Mouse (Mus musculus) activated CD4-positive, CD25-positive, alpha-beta regulatory T cell, adult 4 months (primary cell): Measurements from ENCODE around the gene Hibch. TPM values are rescaled to one million over a fixed set of nuclear protein-coding genes. Genes with fewer than 3 reads are reported as not detected.
"Not testable (repeated sequence)": the region's sequence is repeated elsewhere in the genome, so short reads cannot be mapped to it uniquely, and the experiment has no call there.

Source experiments
- ATAC-seq: one replicate; pipeline ENCODE4 v1.8.0; 2017
- polyA plus RNA-seq, 2 experiments: library from polyadenylated mRNA; unstranded; fragments of 100-300 nt; shearing (Covaris generic); gene quantifications; one replicate each; pipeline ENCODE4 v1.2.1; 2017

Gene Hibch
- polyA plus RNA-seq, 2 experiments from 2014 or later, result 30.2 to 36.1 TPM

DNA sequence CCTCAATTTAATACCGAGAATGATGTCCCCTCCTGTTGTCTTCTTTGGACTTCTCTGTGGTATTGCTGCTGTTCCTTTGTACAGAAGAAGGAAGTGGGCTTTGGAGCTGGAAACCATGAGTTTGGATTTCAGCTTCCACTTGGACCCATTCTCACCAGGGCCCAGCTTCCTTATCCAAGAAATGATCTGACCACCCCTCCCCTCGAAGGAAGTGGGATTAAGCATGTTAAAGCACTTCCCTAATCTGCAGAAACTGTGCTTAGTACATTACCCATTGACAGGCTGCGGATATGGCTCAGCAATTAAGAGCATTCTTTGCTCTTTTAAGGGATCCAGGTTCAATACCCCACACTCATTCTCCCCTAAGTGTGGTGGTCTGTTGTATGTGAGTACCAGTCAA is 65.1 kb downstream of the Hibch start:
- no peak for ATAC-seq

DNA sequence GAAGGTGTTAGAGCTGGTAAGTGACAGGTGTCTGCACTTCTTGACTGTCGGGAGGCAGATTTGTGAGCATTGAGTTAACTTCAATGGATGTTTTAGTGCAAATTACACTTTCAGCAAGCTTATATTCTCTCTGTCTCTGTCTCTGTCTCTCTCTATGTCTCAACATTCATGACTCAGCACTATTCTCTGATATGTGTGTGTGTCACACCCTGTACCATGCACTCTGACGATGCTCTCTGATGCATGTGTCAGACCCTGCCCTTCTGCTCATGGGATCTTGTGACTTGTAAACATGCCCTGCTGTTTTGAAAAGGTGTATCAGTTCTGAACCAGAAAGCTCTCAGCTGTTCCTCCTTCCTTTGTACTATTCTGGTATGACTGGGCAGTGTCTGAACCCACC is 71.9 kb downstream of the Hibch start:
- ATAC-seq, result no peak

DNA sequence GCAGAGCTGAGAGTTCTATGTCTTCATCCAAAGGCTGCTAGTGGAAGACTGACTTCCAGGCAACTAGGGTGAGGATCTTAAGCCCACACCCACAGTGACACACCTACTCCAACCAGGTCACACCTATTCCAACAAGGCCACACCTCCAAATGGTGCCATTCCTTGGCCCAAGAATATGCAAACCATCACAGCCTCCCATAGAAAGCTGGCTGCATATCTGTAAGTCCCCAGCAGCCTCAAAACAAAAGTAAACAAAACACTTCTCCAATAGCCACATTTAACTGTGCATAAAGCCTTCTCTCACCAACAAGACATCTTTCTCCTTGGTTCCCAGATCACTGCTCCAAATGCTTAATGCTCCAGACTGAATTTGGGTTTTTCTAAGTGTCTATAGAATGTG is 74.2 kb downstream of the Hibch start:
- ATAC-seq, result not testable (repeated sequence)

DNA sequence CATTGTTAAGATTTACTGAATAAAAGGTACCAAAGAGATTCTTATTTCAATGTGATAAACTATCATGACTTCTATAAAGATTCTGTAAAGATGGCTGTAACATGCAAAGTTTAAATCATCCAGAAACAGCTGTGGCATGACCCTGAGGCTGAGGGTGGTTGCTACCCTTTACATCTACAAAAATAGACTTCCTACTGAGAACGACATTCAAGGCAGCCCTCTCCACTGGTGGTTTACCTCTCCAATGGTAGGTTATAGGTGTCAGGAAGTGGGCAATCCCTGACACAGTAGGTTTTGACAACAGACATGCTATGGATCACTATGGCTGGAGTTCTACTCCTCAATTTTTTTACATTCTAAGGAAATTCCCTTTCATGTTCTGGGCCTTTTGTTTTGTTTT is 79.8 kb downstream of the Hibch start:
- ATAC-seq, result peak; percentile 76

DNA sequence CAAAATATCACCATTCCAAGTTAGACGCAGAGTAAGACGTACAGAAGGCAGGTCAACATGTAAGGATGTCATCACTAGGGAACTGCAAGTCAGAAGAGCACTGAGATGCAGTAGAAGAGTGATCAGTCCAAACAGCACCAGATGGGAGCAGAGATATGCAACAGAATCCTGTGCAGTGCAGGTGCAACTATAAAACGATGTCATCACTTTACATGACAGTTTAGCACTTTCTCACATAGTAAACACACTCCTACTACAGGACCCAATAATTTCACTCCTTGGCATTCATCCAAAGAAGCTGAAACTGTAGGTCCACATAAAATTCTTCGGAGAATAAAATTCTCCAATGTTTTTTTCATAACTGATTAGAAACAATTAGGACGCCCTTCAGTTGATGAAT is 89.8 kb downstream of the Hibch start:
- ATAC-seq, result no peak

DNA sequence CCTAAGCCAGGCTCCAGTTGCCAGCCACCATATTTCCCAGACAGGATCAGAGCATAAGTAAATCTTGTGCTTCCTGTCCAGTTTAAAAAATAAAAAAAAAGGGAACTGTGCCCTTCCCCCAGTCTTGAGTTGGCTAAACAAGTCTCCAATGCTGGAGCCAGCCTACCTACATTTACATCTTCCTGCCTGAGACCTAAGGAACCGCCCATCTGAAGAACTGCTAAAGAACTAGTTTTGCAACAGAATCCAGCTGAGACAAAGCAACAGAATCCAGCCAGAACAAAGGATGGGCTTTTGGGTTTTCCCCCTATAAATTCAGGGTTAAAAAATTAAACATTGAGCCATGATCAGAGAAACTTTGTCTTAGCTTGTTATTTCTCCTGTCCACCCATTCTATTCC is 94.3 kb downstream of the Hibch start:
- no peak for ATAC-seq

DNA sequence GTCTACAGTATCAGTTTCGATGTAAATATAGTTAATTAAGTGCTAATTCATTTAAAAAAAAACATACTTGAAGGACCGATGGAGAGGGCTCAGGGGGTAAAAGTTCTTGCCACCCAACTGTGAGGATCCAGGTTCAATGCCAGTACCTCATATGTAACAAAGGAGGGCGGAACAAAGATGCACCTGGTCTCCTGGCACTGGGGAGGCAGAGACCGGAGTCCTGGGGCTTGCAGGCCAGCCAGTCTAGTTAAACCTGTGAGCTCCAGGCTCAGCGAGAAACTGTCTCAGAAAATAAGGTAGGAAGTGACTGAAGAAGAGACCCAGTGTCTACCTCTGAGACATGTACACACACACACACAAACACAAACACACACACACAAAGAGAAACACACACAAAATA is 103.2 kb downstream of the Hibch start:
- no peak for ATAC-seq

DNA sequence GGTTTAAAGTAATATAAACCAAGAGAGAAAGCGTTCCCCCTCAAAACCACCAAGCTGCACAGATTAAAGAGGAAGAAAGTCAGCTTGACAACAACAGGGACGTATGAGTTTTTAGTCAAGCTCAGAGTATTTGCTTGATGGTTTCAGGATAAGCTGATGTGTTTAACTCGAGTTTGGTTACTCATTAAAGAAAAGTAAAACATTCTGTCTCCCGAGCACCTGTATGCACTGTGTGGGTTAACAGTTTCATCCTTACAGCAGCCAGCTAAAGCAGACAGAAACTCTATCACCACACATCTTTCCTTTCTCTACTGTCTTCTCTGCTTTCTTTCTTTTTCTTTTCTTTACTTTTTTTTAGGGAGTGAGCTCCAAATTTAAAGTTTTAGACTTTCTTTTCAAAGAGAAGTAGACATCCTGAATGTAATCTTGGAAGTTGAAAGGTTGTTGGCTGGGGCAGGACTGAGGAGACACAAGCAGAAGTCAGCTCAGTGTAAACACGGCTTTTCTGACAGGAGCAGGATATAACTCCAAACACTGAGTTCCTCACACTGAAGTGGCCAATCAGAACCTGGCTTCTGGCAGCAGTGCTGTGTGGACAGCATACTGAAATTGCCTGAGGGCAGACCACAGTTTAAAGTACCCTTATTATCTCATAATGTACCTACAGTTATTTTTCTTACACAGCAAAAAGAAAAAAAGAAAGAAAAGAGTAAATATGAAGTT is 106.6 kb downstream of the Hibch start:
- ATAC-seq, result no peak

DNA sequence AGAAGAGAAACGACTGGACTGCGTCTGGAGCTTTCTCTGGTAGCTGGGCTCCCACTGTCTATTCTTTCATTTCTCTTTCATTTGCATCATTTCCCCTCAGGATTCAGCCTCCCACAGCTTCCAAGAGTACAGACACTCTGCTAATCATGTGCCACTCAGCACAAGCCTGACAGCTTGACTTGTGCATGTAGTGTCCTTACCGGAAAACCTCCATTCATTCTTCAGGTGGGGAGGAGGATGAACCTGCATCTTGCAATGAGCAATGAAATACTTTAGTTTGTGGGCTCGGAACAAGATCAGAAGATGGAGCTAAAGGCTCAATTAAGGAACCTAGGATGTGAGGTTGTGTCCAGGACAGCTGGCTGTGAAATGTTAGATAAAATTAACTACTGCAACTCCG is 107.4 kb downstream of the Hibch start:
- peak; percentile 13 for ATAC-seq

DNA sequence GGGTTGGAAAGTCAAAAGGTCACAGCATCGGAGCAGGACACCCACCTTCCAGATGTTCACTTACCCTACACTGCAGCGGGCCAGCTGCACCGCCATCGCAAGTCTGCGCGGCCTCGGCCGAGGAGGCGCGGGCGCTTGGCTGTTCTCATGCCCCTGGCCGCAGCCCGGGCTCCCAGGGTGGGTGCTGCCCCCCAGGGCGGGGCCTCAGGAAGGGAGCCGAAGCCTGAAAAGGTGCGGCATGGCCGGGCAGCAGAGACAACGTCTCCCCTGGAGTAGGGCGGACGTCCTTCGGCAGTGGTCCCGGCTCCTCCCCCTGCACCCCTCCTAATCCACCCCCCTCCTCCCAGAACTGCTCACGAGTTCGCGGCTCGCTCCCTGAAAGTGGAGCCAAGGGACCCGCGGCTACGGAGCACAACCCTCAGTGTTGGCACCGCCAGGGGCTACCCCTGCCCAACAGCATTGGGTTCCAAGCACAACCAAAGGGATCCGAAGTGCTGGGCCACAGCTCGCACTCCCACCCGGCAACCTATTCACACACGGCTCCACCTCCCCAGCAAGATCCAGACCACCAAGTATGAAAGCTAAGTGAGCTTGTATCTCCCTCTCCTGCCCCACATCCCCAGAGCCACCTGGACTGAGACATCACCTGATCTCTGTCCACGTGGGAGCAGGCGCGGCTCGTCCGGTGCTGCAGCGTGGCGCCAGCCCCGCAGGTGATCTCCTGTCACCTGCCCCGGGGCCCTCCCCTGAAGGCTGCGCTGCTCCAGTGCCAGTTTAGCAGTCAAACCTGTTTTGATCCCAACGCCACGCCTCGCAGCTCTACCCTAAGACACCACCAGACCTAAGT is 108.0 kb downstream of the Hibch start:
- peak; percentile 60 for ATAC-seq

DNA sequence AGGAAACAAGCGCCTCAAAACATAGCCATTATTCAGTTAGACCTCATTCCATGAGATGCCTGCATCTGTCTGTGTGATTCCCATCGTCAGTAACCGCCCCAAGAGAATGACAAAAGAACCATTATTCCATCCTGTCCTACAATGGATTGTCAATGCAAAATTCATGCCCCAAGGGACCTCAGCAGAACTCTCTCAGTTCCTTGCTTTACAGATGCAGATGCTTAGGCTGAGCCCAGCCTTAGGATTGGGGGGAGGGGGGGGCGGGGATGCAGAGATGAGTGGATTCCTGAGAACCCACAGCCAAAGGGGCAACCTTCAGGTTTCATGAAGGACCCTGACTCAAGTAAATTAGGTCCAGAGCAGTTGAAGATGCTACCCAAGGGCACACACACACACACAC is 108.8 kb downstream of the Hibch start:
- no peak for ATAC-seq

DNA sequence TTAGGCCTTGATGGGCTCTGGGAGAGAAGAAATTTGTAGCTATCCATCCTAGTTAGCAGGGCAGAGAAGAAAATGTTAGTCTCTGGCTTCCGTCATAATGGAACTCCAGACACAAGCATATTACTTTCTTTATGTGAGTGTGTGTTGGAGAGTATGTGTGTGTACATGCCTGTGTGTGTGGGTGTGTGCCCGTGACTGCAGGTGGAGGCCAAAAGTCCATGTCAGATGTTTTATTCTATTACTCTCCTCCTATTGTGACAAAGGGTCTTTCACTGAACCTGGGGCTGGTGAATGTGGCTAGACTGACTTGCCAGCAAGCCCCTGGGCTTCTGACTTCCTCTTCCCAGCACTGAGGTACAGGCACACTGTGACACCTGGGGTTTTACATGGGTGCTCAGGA is 109.7 kb downstream of the Hibch start:
- ATAC-seq, result no peak

DNA sequence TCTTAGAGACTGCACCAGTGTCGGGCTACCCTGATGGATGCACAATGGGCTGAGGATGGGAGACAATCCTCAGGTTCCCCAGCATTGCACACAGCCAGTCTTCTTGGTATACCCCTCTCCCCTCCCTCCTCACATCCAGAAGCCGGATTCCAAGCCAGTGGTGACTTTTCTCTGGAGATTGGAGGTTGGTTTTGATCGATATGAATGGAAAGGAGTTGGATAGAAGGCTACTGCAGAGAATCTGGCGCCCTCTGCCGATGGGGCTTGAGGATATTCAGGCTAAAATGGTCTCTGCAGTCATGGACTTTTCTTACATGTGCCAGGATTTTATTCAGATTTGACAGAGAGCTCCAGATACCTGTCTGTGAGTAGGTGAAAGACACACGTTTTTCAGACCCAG is 110.4 kb downstream of the Hibch start:
- no peak for ATAC-seq

DNA sequence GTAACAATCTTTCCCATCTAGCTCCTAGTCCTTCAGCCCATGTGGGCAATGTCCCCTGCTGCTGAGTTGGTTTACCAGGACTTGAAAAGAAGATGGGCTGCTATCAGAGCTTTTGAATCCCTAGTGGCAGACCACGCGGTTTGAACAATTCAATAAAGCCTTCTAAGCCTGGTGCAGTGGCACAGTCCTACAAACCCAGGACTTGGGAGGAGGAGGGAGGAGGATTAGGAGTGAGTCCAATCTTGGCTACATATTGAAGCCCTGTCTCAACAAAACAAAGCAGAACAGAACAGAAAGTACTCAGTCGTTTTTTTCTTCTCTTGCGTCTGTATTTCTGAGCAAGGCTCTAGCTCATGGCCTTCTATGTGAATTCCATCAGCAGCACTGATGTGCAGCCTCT is 112.0 kb downstream of the Hibch start:
- ATAC-seq, result no peak

DNA sequence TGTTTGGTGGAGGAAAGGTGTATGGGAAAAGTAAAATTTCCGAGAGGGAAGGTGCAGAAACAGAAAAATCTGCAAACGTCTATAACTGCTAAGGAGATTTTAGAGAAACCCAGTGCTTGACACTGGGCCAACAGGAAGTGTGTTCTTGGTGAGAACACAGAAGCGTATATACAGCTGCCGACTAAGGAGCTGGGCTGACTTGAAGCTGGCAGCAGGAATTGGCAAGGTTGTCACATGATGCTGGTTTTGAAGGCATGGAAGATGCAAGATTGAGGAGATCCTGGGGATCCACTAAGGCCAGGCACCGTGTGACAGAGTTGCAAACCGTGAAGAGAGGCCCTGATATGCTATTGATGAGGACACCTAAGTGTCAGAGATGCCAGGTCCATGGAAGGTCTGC is 115.5 kb downstream of the Hibch start:
- no peak for ATAC-seq

DNA sequence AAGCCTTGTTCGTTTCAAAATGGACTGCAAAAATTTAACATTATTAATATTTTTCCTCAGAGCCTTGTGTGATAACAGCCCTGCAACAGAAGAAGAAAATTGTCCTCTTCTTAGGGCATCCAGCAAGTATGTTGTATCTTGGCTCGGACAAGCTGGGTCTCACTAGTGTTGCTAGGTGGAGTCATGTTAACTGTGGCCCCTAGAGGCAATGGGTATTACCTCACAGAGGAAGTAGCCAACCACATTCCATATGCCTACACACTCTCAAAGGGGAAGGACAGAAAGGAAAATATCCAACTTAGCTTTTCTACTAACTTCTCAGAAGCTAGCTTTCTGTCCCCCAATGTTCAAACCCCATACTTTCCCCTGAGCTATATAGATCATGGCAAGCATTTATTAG is 118.4 kb downstream of the Hibch start:
- no peak for ATAC-seq

DNA sequence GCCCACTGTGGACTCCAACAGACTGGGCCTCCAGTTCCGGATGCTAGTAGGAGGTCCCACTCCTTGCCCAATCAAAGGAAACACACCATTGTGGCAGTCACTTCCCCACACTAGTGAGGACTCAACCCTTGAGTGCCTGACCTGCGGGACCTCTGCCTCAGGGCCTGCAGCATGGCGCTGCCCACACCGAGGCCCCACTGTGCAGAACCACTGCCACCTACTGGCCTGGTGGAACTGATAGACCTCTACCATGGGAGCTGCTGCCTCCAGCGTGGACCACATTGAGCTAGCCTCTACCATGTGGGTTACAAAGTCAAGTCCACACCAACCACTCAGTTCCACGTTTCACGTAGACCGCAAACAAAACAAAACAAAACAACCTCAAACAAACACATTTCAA is 119.9 kb downstream of the Hibch start:
- ATAC-seq, result no peak

Other genes with a start within 250 kb of the Hibch start
- 10 to 100 TPM; 26.3 to 27.2 TPM for gene Nemp2, start 214.2 kb upstream of the Hibch start, polyA plus RNA-seq
- gene Mfsd6, start 117.5 kb upstream of the Hibch start, polyA plus RNA-seq, result 1 to 10 TPM; 5.6 to 6.0 TPM
- gene Inpp1, start 27.2 kb upstream of the Hibch start, polyA plus RNA-seq, result 100 to 1,000 TPM in 1 of 2 experiments, 10 to 100 TPM in 1; 74.0 to 108 TPM
- 1 to 10 TPM; 5.2 to 8.0 TPM for gene 1700019D03Rik, start 175.2 kb downstream of the Hibch start, polyA plus RNA-seq
- gene Mstn, start 216.7 kb downstream of the Hibch start, polyA plus RNA-seq, result not detected